Mouse (Mus musculus): Measurements from ENCODE around the gene Usp19.

GRCm38 (mm10) chr9:108488403-108488802, 2.0 kb upstream of the Usp19 start:
- TF ChIP-seq GATA2 (IDR thresholded peaks at IDR 0.05; ENCODE audit: borderline replicate concordance, low read depth, low read length) (no peak), POLR2AphosphoS5 (IDR thresholded peaks at IDR 0.05; ENCODE audit: insufficient replicate concordance, low read depth, low read length) (no peak), CTCF (IDR thresholded peaks at IDR 0.05; ENCODE audit: low read depth, low read length) (no peak), GATA1 (IDR thresholded peaks at IDR 0.05; ENCODE audit: borderline replicate concordance, low read length) (no peak)

Data from G1E (cell line).